Mouse (Mus musculus) MEL (cell line): Measurements from ENCODE around the gene Anapc5. TPM values are rescaled to one million over a fixed set of nuclear protein-coding genes. Genes with fewer than 3 reads are reported as not detected.

Source experiments
- DNase-seq: peaks from one replicate; pipeline ENCODE4 v3.0.0; 2011; ENCODE audit warnings: low read depth, low spot score
- H3K27ac ChIP-seq: 2 replicates; pipeline ENCODE4 v1.5.1; 2012; ENCODE audit warnings: low read depth, mild to moderate bottlenecking, control low read depth, low read length, moderate library complexity; ENCODE audit not compliant: control insufficient read depth
- H3K27me3 ChIP-seq, 2 experiments: fragments of 150-350 bp in 1 of 2; sonication (generic) in 1 of 2; 2 replicates each; pipeline ENCODE4 v1.6.1; 2012; ENCODE audit warnings: low read length in 2 of 2, mild to moderate bottlenecking in 2 of 2, improper control_type of control experiment in 1 of 2, moderate library complexity in 1 of 2; ENCODE audit not compliant: insufficient read depth in 2 of 2, control insufficient read depth in 1 of 2
- H3K36me3 ChIP-seq, 2 experiments: 2 replicates each; pipeline ENCODE4 v1.6.1; 2012 to 2014; ENCODE audit warnings: low read length in 2 of 2, improper control_type of control experiment in 1 of 2, inconsistent platforms in 1 of 2, mild to moderate bottlenecking in 1 of 2; ENCODE audit not compliant: insufficient read depth in 2 of 2, control insufficient read depth in 1 of 2
- H3K4me1 ChIP-seq, 2 experiments: fragments of 150-350 bp in 1 of 2; sonication (generic) in 1 of 2; 2 replicates each; pipeline ENCODE4 v1.6.1; 2012; ENCODE audit warnings: low read length in 2 of 2, improper control_type of control experiment in 1 of 2, mild to moderate bottlenecking in 1 of 2; ENCODE audit not compliant: insufficient read depth in 2 of 2, control insufficient read depth in 1 of 2
- H3K4me3 ChIP-seq, 2 experiments: fragments of 150-350 bp in 1 of 2; sonication (generic) in 1 of 2; 2 replicates each; pipeline ENCODE4 v1.5.1; 2012; ENCODE audit warnings: low read depth in 2 of 2, low read length in 2 of 2, mild to moderate bottlenecking in 2 of 2, moderate library complexity in 2 of 2, control low read depth in 1 of 2, improper control_type of control experiment in 1 of 2; ENCODE audit not compliant: control insufficient read depth in 1 of 2, insufficient read depth in 1 of 2
- H3K79me2 ChIP-seq: 2 replicates; pipeline ENCODE4 v1.6.1; 2012; ENCODE audit warnings: mild to moderate bottlenecking, low read length, moderate library complexity; ENCODE audit not compliant: control insufficient read depth, poor library complexity, insufficient read depth
- H3K9ac ChIP-seq: 2 replicates; pipeline ENCODE4 v1.6.1; 2012; ENCODE audit warnings: low read depth, mild to moderate bottlenecking, control low read depth, low read length, moderate library complexity; ENCODE audit not compliant: control insufficient read depth, poor library complexity, severe bottlenecking
- H3K9me3 ChIP-seq: fragments of 150-350 bp; sonication (generic); replicated peaks from 2 replicates; pipeline ENCODE4 v1.6.1; 2012; ENCODE audit warnings: mild to moderate bottlenecking, low read length, improper control_type of control experiment, moderate library complexity; ENCODE audit not compliant: insufficient read depth
- BHLHE40 ChIP-seq: IDR thresholded peaks from 2 replicates; pipeline ENCODE4 v1.6.1; 2012; ENCODE audit warnings: low read depth, mild to moderate bottlenecking, inconsistent platforms, low read length, improper control_type of control experiment, borderline replicate concordance
- CHD1 ChIP-seq: IDR thresholded peaks from 2 replicates; pipeline ENCODE4 v1.6.1; 2012; ENCODE audit warnings: low read depth, mild to moderate bottlenecking, inconsistent platforms, low read length, improper control_type of control experiment
- CTCF ChIP-seq, 3 experiments: IDR thresholded peaks in 2 of 3; conservative IDR thresholded peaks in 1 of 3; 2 replicates each; pipeline ENCODE4 v1.5.1; 2011 to 2012; ENCODE audit warnings: low read length in 3 of 3, low read depth in 2 of 3, mild to moderate bottlenecking in 2 of 3, improper control_type of control experiment in 1 of 3, inconsistent platforms in 1 of 3, mixed read lengths in 1 of 3, moderate library complexity in 1 of 3; ENCODE audit not compliant: control insufficient read depth in 1 of 3, insufficient read depth in 1 of 3, poor library complexity in 1 of 3, severe bottlenecking in 1 of 3
- ETS1 ChIP-seq: IDR thresholded peaks from 2 replicates; pipeline ENCODE4 v1.6.1; 2012; ENCODE audit warnings: low read depth, mild to moderate bottlenecking, inconsistent platforms, low read length, improper control_type of control experiment, moderate library complexity
- GABPA ChIP-seq: IDR thresholded peaks from 2 replicates; pipeline ENCODE4 v1.6.1; 2012; ENCODE audit warnings: low read depth, mild to moderate bottlenecking, inconsistent platforms, low read length, improper control_type of control experiment, moderate library complexity
- GATA1 ChIP-seq: IDR thresholded peaks from 2 replicates; pipeline ENCODE4 v1.6.1; 2011; ENCODE audit warnings: low read depth, low read length, improper control_type of control experiment
- HCFC1 ChIP-seq: IDR thresholded peaks from 2 replicates; pipeline ENCODE4 v1.6.1; 2012; ENCODE audit warnings: low read depth, mild to moderate bottlenecking, inconsistent platforms, low read length, improper control_type of control experiment, moderate library complexity
- KAT2A ChIP-seq: conservative IDR thresholded peaks from 2 replicates; pipeline ENCODE4 v1.6.1; 2012; ENCODE audit warnings: low read depth, low read length, improper control_type of control experiment, inconsistent platforms
- MAFK ChIP-seq: IDR thresholded peaks from 2 replicates; pipeline ENCODE4 v1.6.1; 2011; ENCODE audit warnings: low read depth, mild to moderate bottlenecking, low read length, improper control_type of control experiment, borderline replicate concordance
- MEF2A ChIP-seq: IDR thresholded peaks from 2 replicates; pipeline ENCODE4 v1.6.1; 2014; ENCODE audit warnings: low read depth, mild to moderate bottlenecking, inconsistent platforms, low read length, improper control_type of control experiment; ENCODE audit not compliant: poor library complexity, insufficient replicate concordance, severe bottlenecking; ENCODE audit errors: extremely low read depth
- MXI1 ChIP-seq: IDR thresholded peaks from 2 replicates; pipeline ENCODE4 v1.6.1; 2011; ENCODE audit warnings: mild to moderate bottlenecking, low read depth, low read length, improper control_type of control experiment
- MYC ChIP-seq: IDR thresholded peaks from 2 replicates; pipeline ENCODE4 v1.6.1; 2011; ENCODE audit warnings: low read depth, mild to moderate bottlenecking, low read length, improper control_type of control experiment, moderate library complexity
- NELFE ChIP-seq: IDR thresholded peaks from 2 replicates; pipeline ENCODE4 v1.6.1; 2011; ENCODE audit warnings: low read depth, low read length, improper control_type of control experiment
- POLR2A ChIP-seq, 2 experiments: IDR thresholded peaks; 2 replicates each; pipeline ENCODE4 v1.6.1; 2011 to 2012; ENCODE audit warnings: low read length in 2 of 2, mild to moderate bottlenecking in 2 of 2, control low read depth in 1 of 2, improper control_type of control experiment in 1 of 2, low read depth in 1 of 2, moderate library complexity in 1 of 2; ENCODE audit not compliant: control insufficient read depth in 1 of 2, insufficient read depth in 1 of 2, poor library complexity in 1 of 2
- RAD21 ChIP-seq: IDR thresholded peaks from 2 replicates; pipeline ENCODE4 v1.6.1; 2011; ENCODE audit warnings: mild to moderate bottlenecking, low read depth, low read length, improper control_type of control experiment
- SIN3A ChIP-seq: IDR thresholded peaks from 2 replicates; pipeline ENCODE4 v1.6.1; 2012; ENCODE audit warnings: low read length, improper control_type of control experiment, inconsistent platforms
- SMC3 ChIP-seq: IDR thresholded peaks from 2 replicates; pipeline ENCODE4 v1.6.1; 2011; ENCODE audit warnings: low read depth, low read length, improper control_type of control experiment
- TAL1 ChIP-seq: IDR thresholded peaks from 2 replicates; pipeline ENCODE4 v1.6.1; 2012; ENCODE audit warnings: mild to moderate bottlenecking, inconsistent platforms, low read length, moderate library complexity, mixed read lengths
- TCF12 ChIP-seq: IDR thresholded peaks from 2 replicates; pipeline ENCODE4 v1.6.1; 2014; ENCODE audit warnings: low read depth, mild to moderate bottlenecking, inconsistent platforms, low read length, improper control_type of control experiment, moderate library complexity
- UBTF ChIP-seq: IDR thresholded peaks from 2 replicates; pipeline ENCODE4 v1.6.1; 2012; ENCODE audit warnings: low read depth, mild to moderate bottlenecking, inconsistent platforms, low read length, improper control_type of control experiment, moderate library complexity, borderline replicate concordance; ENCODE audit not compliant: insufficient read depth
- ZKSCAN1 ChIP-seq: IDR thresholded peaks from 2 replicates; pipeline ENCODE4 v1.6.1; 2012; ENCODE audit warnings: low read depth, mild to moderate bottlenecking, inconsistent platforms, low read length, improper control_type of control experiment, moderate library complexity
- ZMIZ1 ChIP-seq: IDR thresholded peaks from 2 replicates; pipeline ENCODE4 v1.6.1; 2012; ENCODE audit warnings: low read depth, mild to moderate bottlenecking, inconsistent platforms, low read length, improper control_type of control experiment, moderate library complexity
- polyA plus RNA-seq, 2 experiments: library from polyadenylated mRNA; stranded (reverse) in 1 of 2; unstranded in 1 of 2; fragments of >175 nt in 1 of 2; fragments of >200 nt in 1 of 2; gene quantifications; 2 replicates each; pipeline versions ENCODE4 v1.2.1 to v1.2.4; 2012; ENCODE audit warnings: low replicate concordance in 2 of 2, low read depth in 1 of 2; ENCODE audit not compliant: insufficient read length in 2 of 2, insufficient read depth in 1 of 2, missing spikeins in 1 of 2
- total RNA-seq: library from RNA; depleted of rRNA; stranded (reverse); fragments of 300-350 nt; gene quantifications from 2 replicates; pipeline ENCODE4 v1.2.3, GENCODE M21; 2012

The Anapc5 gene
- total and polyA plus RNA-seq, 3 experiments, result 244 to 390 TPM; not detected in 1

- DNase-seq, result no peak
- no peaks in the 10 kb centered on the region for H3K4me1 ChIP-seq
- no peak overlapping the region for H3K9ac ChIP-seq
Observed at GRCm38 (mm10) chr5:122805503-122805902, 15.6 kb downstream of the Anapc5 start.

GRCm38 (mm10) chr5:122802706-122803105, 18.4 kb downstream of the Anapc5 start:
- H3K36me3 ChIP-seq, result peaks cover 18 to 35% of the 10 kb centered on the region in 2 experiments
- no peak for TF ChIP-seq ZKSCAN1
- TF ChIP-seq MAFK, result no peak
- no peak for TF ChIP-seq RAD21
- TF ChIP-seq, all 39 proteins: peak for 0
- H3K27me3 ChIP-seq, result no peaks in the 10 kb centered on the region
- DNase-seq, result no peak
- peaks cover 9 to 14% of the 10 kb centered on the region in 2 experiments for H3K4me1 ChIP-seq
- no peak overlapping the region for H3K9ac ChIP-seq
- no peak overlapping the region for H3K27ac ChIP-seq
- H3K9me3 ChIP-seq, result no peaks in the 10 kb centered on the region
- H3K79me2 ChIP-seq, result no peaks in the 10 kb centered on the region
- no peak overlapping the region for H3K4me3 ChIP-seq

More at GRCm38 (mm10) chr5:122805503-122805902, 15.6 kb downstream of the Anapc5 start:
- no peaks in the 10 kb centered on the region for H3K79me2 ChIP-seq
- H3K9me3 ChIP-seq, result no peaks in the 10 kb centered on the region
- no peak overlapping the region for H3K27ac ChIP-seq
- TF ChIP-seq HCFC1, result no peak
- peak; percentile 7; the same call in 1 of the 2 replicates for TF ChIP-seq RAD21
- TF ChIP-seq SMC3, result peak; percentile 39
- TF ChIP-seq CTCF (IDR thresholded peaks at IDR 0.05 in 2 of 3, conservative IDR thresholded peaks at IDR 0.05 in 1 of 3; ENCODE audit: control insufficient read depth in 1 of 3, insufficient read depth in 1 of 3, low read depth in 2 of 3, low read length in 3 of 3, poor library complexity in 1 of 3, severe bottlenecking in 1 of 3), result peak in 2 of 3 experiments; percentile 51 to 54; a peak in 4 of 6 replicates
- no peak overlapping the region for H3K4me3 ChIP-seq
- no peaks in the 10 kb centered on the region for H3K27me3 ChIP-seq
- peaks cover 0 to 41% of the 10 kb centered on the region in 2 experiments; a peak in 3 of 4 replicates for H3K36me3 ChIP-seq

- no peak overlapping the region for H3K4me3 ChIP-seq
- H3K4me1 ChIP-seq, result peaks cover 9 to 14% of the 10 kb centered on the region in 2 experiments
- H3K79me2 ChIP-seq, result no peaks in the 10 kb centered on the region
- H3K9ac ChIP-seq, result no peak overlapping the region
- peaks cover 18 to 32% of the 10 kb centered on the region in 2 experiments for H3K36me3 ChIP-seq
- H3K9me3 ChIP-seq, result no peaks in the 10 kb centered on the region
- no peak for DNase-seq
- TF ChIP-seq BHLHE40 (no peak), GATA1 (no peak), CHD1 (no peak), TAL1 (no peak), GABPA (no peak), UBTF (no peak), POLR2A (IDR thresholded peaks at IDR 0.05; ENCODE audit: control insufficient read depth in 1 of 2, insufficient read depth in 1 of 2, low read depth in 1 of 2, low read length in 2 of 2, poor library complexity in 1 of 2) (no peak), MEF2A (no peak), ETS1 (no peak), KAT2A (no peak), ZMIZ1 (no peak), SMC3 (no peak), MYC (no peak), MXI1 (no peak), NELFE (no peak), SIN3A (no peak), TCF12 (no peak), MAFK (no peak), ZKSCAN1 (no peak)
- H3K27ac ChIP-seq, result no peak overlapping the region
- no peaks in the 10 kb centered on the region for H3K27me3 ChIP-seq
Observed at GRCm38 (mm10) chr5:122801684-122802083, 19.5 kb downstream of the Anapc5 start.
